Comparison of ENCODE assay signal across 13 mouse cellular contexts in the genomic region with DNA sequence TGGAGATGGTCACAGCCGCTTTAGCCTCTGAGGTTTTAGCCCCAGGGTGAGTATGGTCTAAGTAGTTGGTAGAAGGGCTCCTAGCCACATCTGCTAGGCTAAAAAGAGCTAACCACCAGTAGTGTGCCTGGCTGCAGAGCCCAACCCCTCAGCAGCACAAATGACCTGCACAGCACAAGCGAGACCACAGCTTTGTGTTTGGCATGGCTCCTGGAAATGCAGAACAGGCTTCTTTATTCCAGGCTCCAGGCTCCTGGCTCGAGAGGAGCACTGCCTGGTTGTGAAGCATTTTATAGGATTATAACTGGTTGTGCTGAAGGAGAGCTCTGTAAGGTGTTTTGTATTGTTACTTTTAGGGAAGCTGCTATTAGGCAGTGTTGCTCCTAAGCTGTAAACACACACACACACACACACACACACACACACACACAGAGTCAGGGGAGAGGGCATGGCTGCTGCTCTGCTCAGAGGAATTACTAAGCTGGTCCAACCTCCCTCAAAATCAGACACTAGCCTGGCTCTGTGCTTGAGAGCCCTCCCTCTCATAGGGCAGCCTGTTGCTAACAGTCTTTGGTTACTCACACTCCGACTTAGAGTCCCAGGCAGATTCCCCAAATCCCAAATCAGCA.
DNase-seq lines count a peak whose midpoint lies in the region; ATAC-seq and TF ChIP-seq lines count a peak whose summit lies in the region.
"Had no signal": no experiment of that assay in that cellular context is flagged by ENCODE, and none has a peak within 500 bp of the region (broad histone marks: within the 10 kb centered on the region; RNA-seq: fewer than 3 reads in every experiment).

No protein-coding gene starts in this region.

- no peak overlapping the region for H3K4me3 ChIP-seq in heart, embryonic 14.5 days (ENCODE audit: control insufficient read depth in 1 of 2, insufficient read depth in 1 of 2, low read depth in 1 of 2, low read length in 2 of 2)
- no peak overlapping the region for H3K4me3 ChIP-seq in heart, embryonic 10.5 days
- H3K4me3 ChIP-seq in intestine, postnatal 0 days (ENCODE audit: low read depth, low read length) = no peak overlapping the region
- H3K4me3 ChIP-seq: intestine, embryonic 15.5 days; layer of hippocampus, adult 2 months; midbrain, embryonic 12.5 days had no signal

- no peak for DNase-seq in heart, embryonic 10.5 days (ENCODE audit: low spot score)
- DNase-seq in right cerebral cortex, postnatal 4 days = peak; percentile 22
- DNase-seq in right cerebral cortex, adult 18-20 months = no peak
- DNase-seq in gastrocnemius, postnatal 10 days = peak; percentile 49
- no peak for DNase-seq in retina, embryonic 14.5 days (ENCODE audit: low spot score)
- no peak for DNase-seq in B cell, adult 2 months
- DNase-seq: adrenal gland, postnatal 14 days; liver, postnatal 0 days had no signal

- no peak overlapping the region for H3K4me2 ChIP-seq in heart, embryonic 14.5 days (ENCODE audit: low read length)
- H3K4me2 ChIP-seq in intestine, postnatal 0 days (replicated peaks; ENCODE audit: low read depth) = no peak overlapping the region
- H3K4me2 ChIP-seq: intestine, embryonic 15.5 days; midbrain, embryonic 12.5 days had no signal

- WGBS in heart, embryonic 14.5 days = 48% methylated on average over 4 of the region's 4 CpGs
- 55% methylated on average over 4 of the region's 4 CpGs for WGBS in heart, embryonic 10.5 days
- WGBS in intestine, postnatal 0 days = 81% methylated on average over 4 of the region's 4 CpGs

- H3K9ac ChIP-seq in heart, embryonic 14.5 days (ENCODE audit: low read length) = peak overlapping the region; percentile 16; the same call in 1 of the 2 replicates
- no peak overlapping the region for H3K9ac ChIP-seq in intestine, postnatal 0 days (ENCODE audit: low read depth, low read length)
- H3K9ac ChIP-seq: intestine, embryonic 15.5 days; liver, postnatal 0 days; midbrain, embryonic 12.5 days had no signal

- H3K4me1 ChIP-seq in heart, embryonic 14.5 days (ENCODE audit: control insufficient read depth in 2 of 2, insufficient read depth in 2 of 2, low read length in 2 of 2) = peaks cover 4 to 5% of the 10 kb centered on the region in 2 experiments; a peak in 2 of 4 replicates
- H3K4me1 ChIP-seq in heart, embryonic 10.5 days = peaks cover 20% of the 10 kb centered on the region
- H3K4me1 ChIP-seq in intestine, postnatal 0 days (replicated peaks; ENCODE audit: control insufficient read depth, insufficient read depth, low read length) = no peaks in the 10 kb centered on the region

- H3K36me3 ChIP-seq in heart, embryonic 14.5 days (ENCODE audit: control insufficient read depth, insufficient read depth, low read length) = no peaks in the 10 kb centered on the region
- H3K36me3 ChIP-seq in heart, embryonic 10.5 days = no peaks in the 10 kb centered on the region
- H3K36me3 ChIP-seq in intestine, postnatal 0 days (ENCODE audit: control insufficient read depth, insufficient read depth) = no peaks in the 10 kb centered on the region
- H3K36me3 ChIP-seq: intestine, embryonic 15.5 days; midbrain, embryonic 12.5 days had no signal

- no peaks in the 10 kb centered on the region for H3K9me3 ChIP-seq in heart, embryonic 14.5 days (ENCODE audit: control insufficient read depth, low read length)
- no peaks in the 10 kb centered on the region for H3K9me3 ChIP-seq in heart, embryonic 10.5 days
- no peaks in the 10 kb centered on the region for H3K9me3 ChIP-seq in intestine, postnatal 0 days (ENCODE audit: control insufficient read depth)
- H3K9me3 ChIP-seq: intestine, embryonic 15.5 days; midbrain, embryonic 12.5 days had no signal

- TF ChIP-seq CTCF in intestine, postnatal 0 days (IDR thresholded peaks at IDR 0.05; ENCODE audit: low read depth) = no peak

- H3K27me3 ChIP-seq in heart, embryonic 14.5 days (ENCODE audit: control insufficient read depth, insufficient read depth, low read length) = no peaks in the 10 kb centered on the region
- peaks cover 18% of the 10 kb centered on the region for H3K27me3 ChIP-seq in heart, embryonic 10.5 days (ENCODE audit: insufficient read depth, poor library complexity, severe bottlenecking)
- no peaks in the 10 kb centered on the region; the same call in 1 of the 2 replicates for H3K27me3 ChIP-seq in intestine, postnatal 0 days (replicated peaks; ENCODE audit: control insufficient read depth, insufficient read depth, low read length)
- H3K27me3 ChIP-seq: intestine, embryonic 15.5 days had no signal

- H3K27ac ChIP-seq in heart, embryonic 14.5 days (replicated peaks in 1 of 2; ENCODE audit: control insufficient read depth in 1 of 2, insufficient read depth in 1 of 2, low read depth in 2 of 2, low read length in 2 of 2) = peak overlapping the region; percentile 6 to 34; a peak in 3 of 4 replicates
- H3K27ac ChIP-seq in heart, embryonic 10.5 days = no peak overlapping the region; the same call in 1 of the 2 replicates
- no peak overlapping the region for H3K27ac ChIP-seq in intestine, postnatal 0 days (ENCODE audit: low read depth, low read length)
- H3K27ac ChIP-seq: intestine, embryonic 15.5 days; layer of hippocampus, adult 2 months; midbrain, embryonic 12.5 days had no signal

- ATAC-seq in heart, embryonic 14.5 days (ENCODE audit: insufficient number of reproducible peaks, insufficient read depth, low FRiP score, low read depth) = no peak
- ATAC-seq in intestine, postnatal 0 days = no peak
- ATAC-seq: intestine, embryonic 15.5 days; liver, postnatal 0 days had no signal

Comparison
In these comparisons a context has a peak if more than half of its experiments do, and no peak if none do; other contexts are left out.
1. H3K27ac ChIP-seq: peak in heart, embryonic 14.5 days (2 of 2); none in heart, embryonic 10.5 days (single experiment) and intestine, postnatal 0 days (single experiment).
2. DNase-seq: peak in right cerebral cortex, postnatal 4 days (single experiment) and gastrocnemius, postnatal 10 days (single experiment); none in heart, embryonic 10.5 days (single experiment), right cerebral cortex, adult 18-20 months (single experiment), retina, embryonic 14.5 days (single experiment) and B cell, adult 2 months (0 of 2).